ENCODE assay signal across 1 mouse cellular context in the genomic region with DNA sequence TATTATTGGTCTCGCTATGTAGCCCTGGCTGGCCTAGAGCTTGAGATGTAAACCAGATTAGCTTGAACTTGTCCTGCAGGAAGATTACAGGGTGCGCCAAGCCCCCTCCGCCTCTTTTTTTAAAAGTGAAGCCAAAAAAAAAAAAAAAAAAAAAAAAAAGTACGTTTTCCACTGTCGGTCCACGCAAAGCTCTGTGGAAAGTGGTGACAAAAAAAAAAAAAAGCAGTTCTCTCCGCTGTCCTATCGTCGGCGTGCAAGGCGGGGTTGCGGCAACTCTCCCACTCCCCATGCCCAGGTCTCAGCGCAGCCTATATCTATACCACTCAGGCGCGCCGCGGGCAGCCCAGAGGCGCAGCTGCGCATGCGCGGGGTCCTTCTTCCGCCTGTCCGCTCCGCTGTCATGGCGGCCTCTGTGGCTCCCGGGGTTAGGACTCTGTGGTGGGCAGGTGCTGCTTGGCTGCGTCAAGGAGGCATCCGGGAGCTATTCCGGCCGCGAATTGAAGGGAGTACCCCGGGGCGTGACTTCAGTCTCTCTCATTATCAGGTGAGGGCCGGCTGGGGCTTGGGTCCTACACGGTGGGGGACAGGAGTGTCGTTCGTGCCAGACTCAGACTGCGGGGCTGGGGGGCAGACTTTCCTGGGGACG.
TF ChIP-seq lines count a peak whose summit lies in the region.

Gene Mrpl9, plus strand, starts transcription at position 368 of the 646 bp plus-strand sequence.

TF ChIP-seq in CH12.LX, 34 proteins besides CTCF, POLR2A, EP300 and RAD21 (continued from another document):
- TF ChIP-seq E2F4 (IDR thresholded peaks at IDR 0.05; ENCODE audit: insufficient replicate concordance, low read depth, low read length) (no peak), MAZ (IDR thresholded peaks at IDR 0.05; ENCODE audit: low read depth, low read length) (0 out of 2 replicates have a peak, but pooled peaks have one; percentile 52), MEF2A (IDR thresholded peaks at IDR 0.05; ENCODE audit: borderline replicate concordance, low read depth, low read length) (0 out of 2 replicates have a peak, but pooled peaks have one; percentile 30), JUN (IDR thresholded peaks at IDR 0.05; ENCODE audit: insufficient read depth, low read depth, low read length) (no peak), RCOR1 (conservative IDR thresholded peaks at IDR 0.05; ENCODE audit: low read depth, low read length) (no peak), SIN3A (IDR thresholded peaks at IDR 0.05; ENCODE audit: low read length) (peak; percentile 62), KAT2A (IDR thresholded peaks at IDR 0.05; ENCODE audit: insufficient replicate concordance, low read length) (peak; percentile 74; the same call in 1 of the 2 replicates), GABPA (IDR thresholded peaks at IDR 0.05; ENCODE audit: insufficient replicate concordance, low read depth, low read length) (no peak), ZKSCAN1 (IDR thresholded peaks at IDR 0.05; ENCODE audit: borderline replicate concordance, low read depth, low read length) (no peak), IRF4 (IDR thresholded peaks at IDR 0.05; ENCODE audit: low read depth, low read length) (peak; percentile 44), MAFK (IDR thresholded peaks at IDR 0.05; ENCODE audit: insufficient replicate concordance, low read length) (no peak), ETS1 (conservative IDR thresholded peaks at IDR 0.05; ENCODE audit: low read depth, low read length) (no peak; the same call in 1 of the 2 replicates), ZMIZ1 (IDR thresholded peaks at IDR 0.05; ENCODE audit: low read depth, low read length) (peak; percentile 89), TCF12 (IDR thresholded peaks at IDR 0.05; ENCODE audit: low read depth, low read length) (peak; percentile 95), USF1 (IDR thresholded peaks at IDR 0.05; ENCODE audit: low read depth, low read length) (no peak), SMC3 (IDR thresholded peaks at IDR 0.05; ENCODE audit: low read depth, low read length) (no peak), POLR2AphosphoS2 (IDR thresholded peaks at IDR 0.05; ENCODE audit: low read depth, low read length) (peak; percentile 66; the same call in 1 of the 2 replicates), MXI1 (IDR thresholded peaks at IDR 0.05; ENCODE audit: low read depth, low read length) (peak; percentile 63), BHLHE40 (IDR thresholded peaks at IDR 0.05; ENCODE audit: low read depth, low read length) (no peak), TBP (conservative IDR thresholded peaks at IDR 0.05; ENCODE audit: low read depth, low read length) (peak; percentile 85), MAX (IDR thresholded peaks at IDR 0.05; ENCODE audit: low read length) (peak; percentile 90), NELFE (IDR thresholded peaks at IDR 0.05; ENCODE audit: low read depth, low read length) (peak; percentile 97), MYC (IDR thresholded peaks at IDR 0.05; ENCODE audit: low read depth, low read length) (0 out of 2 replicates have a peak, but pooled peaks have one; percentile 41), HCFC1 (IDR thresholded peaks at IDR 0.05; ENCODE audit: low read depth, low read length) (peak; percentile 84), JUND (conservative IDR thresholded peaks at IDR 0.05; ENCODE audit: low read depth, low read length) (no peak), ELF1 (IDR thresholded peaks at IDR 0.05; ENCODE audit: low read depth, low read length) (peak; percentile 88), ZC3H11A (IDR thresholded peaks at IDR 0.05; ENCODE audit: low read depth, low read length) (no peak), UBTF (IDR thresholded peaks at IDR 0.05; ENCODE audit: low read depth, low read length) (no peak)
TF ChIP-seq in CH12.LX: peak in this region for 17.
